Mouse (Mus musculus): Measurements from ENCODE around the gene Mettl7a3. TPM values are rescaled to one million over a fixed set of nuclear protein-coding genes. Genes with fewer than 3 reads are reported as not detected.

The Mettl7a3 gene
- polyA plus RNA-seq (2014; fragmentation: Nextera tagmentation; extraction: Ambion mirVana) = 0.08 and 0.19 TPM in 2 replicates

DNA sequence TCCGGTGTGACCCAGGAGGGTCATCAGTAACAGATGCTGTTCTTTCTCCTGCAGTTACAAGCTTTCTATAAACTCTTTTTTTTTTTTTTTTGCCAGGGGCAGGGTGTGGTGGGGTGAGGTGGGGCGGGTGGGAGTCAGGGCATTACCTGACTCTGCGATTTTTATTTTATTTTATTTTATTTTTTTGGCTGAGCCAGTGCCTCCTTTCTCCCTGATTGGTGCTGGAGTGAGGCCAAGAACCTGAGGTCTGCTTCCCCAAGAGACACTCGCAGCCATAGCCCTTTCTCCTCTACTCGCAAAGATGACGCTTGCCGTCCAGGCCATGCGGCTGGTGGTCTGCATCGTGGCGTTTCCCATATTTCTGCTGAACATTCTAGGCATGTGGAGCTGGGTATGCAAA is at the start of gene Mettl7a3:
TSS of gene Mettl7a3 (plus strand) at position 301 of the 400 bp plus-strand sequence.
- H3K4me1 ChIP-seq (replicated peaks; ENCODE audit: control insufficient read depth, insufficient read depth, low read length) = no peaks in the 10 kb centered on the region
- no peaks in the 10 kb centered on the region for H3K36me3 ChIP-seq (ENCODE audit: control insufficient read depth, insufficient read depth, low read length)
- WGBS = 85% methylated on average over 10 of the region's 10 CpGs
- H3K9ac ChIP-seq (ENCODE audit: low read depth, low read length) = no peak within 1 kb of the TSS
- H3K27me3 ChIP-seq (ENCODE audit: control insufficient read depth, insufficient read depth, low read length) = no peaks in the 10 kb centered on the region
- DNase-seq (ENCODE audit: low spot score) (no peak), ATAC-seq (ENCODE audit: low FRiP score) (no peak)
- no peak within 1 kb of the TSS for H3K4me3 ChIP-seq (ENCODE audit: low read depth, low read length)
- H3K27ac ChIP-seq (ENCODE audit: low read depth, low read length) = no peak within 1 kb of the TSS
- no peak within 1 kb of the TSS for H3K4me2 ChIP-seq (replicated peaks; ENCODE audit: low read depth, low read length)
- H3K9me3 ChIP-seq (ENCODE audit: control insufficient read depth, low read length) = no peaks in the 10 kb centered on the region

DNA sequence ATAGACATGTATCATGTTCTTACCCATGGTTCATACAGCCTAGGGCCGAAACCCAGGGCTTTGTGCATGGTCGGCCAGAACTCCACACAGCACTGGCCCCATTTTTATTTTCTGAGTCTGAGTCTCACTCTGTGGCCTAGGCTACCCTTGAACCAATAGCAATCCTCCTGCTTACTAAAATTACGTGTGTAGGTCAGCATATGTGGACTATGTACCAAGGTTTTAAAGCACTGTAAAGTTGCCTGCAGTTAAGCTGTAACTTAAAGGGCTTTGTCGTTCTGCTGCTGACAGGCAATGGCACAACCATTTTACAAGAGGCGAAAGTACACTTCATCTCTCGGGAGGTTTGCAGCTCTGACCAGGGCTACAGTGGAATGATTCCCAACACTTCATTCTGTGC is 45.7 kb upstream of the Mettl7a3 start:
- Histone ChIP-seq H3K4me3 (ENCODE audit: low read depth, low read length) (no peak overlapping the region), H3K27me3 (ENCODE audit: control insufficient read depth, insufficient read depth, low read length) (no peaks in the 10 kb centered on the region), H3K27ac (ENCODE audit: low read depth, low read length) (no peak overlapping the region), H3K9ac (ENCODE audit: low read depth, low read length) (no peak overlapping the region), H3K4me2 (replicated peaks; ENCODE audit: low read depth, low read length) (no peak overlapping the region), H3K36me3 (ENCODE audit: control insufficient read depth, insufficient read depth, low read length) (no peaks in the 10 kb centered on the region), H3K9me3 (ENCODE audit: control insufficient read depth, low read length) (no peaks in the 10 kb centered on the region), H3K4me1 (replicated peaks; ENCODE audit: control insufficient read depth, insufficient read depth, low read length) (no peaks in the 10 kb centered on the region)
- ATAC-seq (ENCODE audit: low FRiP score) = no peak
- WGBS = 94% methylated on average over 6 of the region's 6 CpGs
- no peak for DNase-seq (ENCODE audit: low spot score)

GRCm38 (mm10) chr15:100290858-100291257 is 43.9 kb upstream of the Mettl7a3 start:
- Histone ChIP-seq H3K9me3 (ENCODE audit: control insufficient read depth, low read length) (no peaks in the 10 kb centered on the region), H3K4me3 (ENCODE audit: low read depth, low read length) (no peak overlapping the region), H3K36me3 (ENCODE audit: control insufficient read depth, insufficient read depth, low read length) (no peaks in the 10 kb centered on the region), H3K27ac (ENCODE audit: low read depth, low read length) (no peak overlapping the region), H3K27me3 (ENCODE audit: control insufficient read depth, insufficient read depth, low read length) (no peaks in the 10 kb centered on the region), H3K4me1 (replicated peaks; ENCODE audit: control insufficient read depth, insufficient read depth, low read length) (no peaks in the 10 kb centered on the region), H3K9ac (ENCODE audit: low read depth, low read length) (no peak overlapping the region), H3K4me2 (replicated peaks; ENCODE audit: low read depth, low read length) (no peak overlapping the region)
- ATAC-seq (ENCODE audit: low FRiP score) (no peak), DNase-seq (ENCODE audit: low spot score) (no peak)
- 78% methylated on average over 5 of the region's 5 CpGs for WGBS

DNA sequence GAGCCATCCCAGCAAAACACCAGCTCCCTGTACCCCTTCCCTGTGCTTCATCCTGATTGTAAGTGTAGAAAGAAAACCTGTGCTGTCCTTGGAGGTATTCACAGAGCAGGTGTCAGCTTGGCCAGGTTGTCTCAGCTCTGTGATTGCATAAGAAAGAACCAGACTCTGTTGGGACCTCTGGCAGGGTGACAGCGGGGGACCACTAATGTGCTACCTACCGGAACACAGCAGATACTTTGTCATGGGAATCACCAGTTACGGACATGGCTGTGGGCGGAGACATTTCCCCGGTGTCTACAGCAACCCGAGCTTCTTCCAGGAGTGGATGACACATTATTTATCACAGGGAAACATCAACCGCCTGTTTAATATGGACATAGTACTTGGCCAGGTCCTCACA is 42.4 kb upstream of the Mettl7a3 start:
- no peak for ATAC-seq (ENCODE audit: low FRiP score)
- H3K9ac ChIP-seq (ENCODE audit: low read depth, low read length) = no peak overlapping the region
- no peak overlapping the region for H3K27ac ChIP-seq (ENCODE audit: low read depth, low read length)
- no peak overlapping the region for H3K4me2 ChIP-seq (replicated peaks; ENCODE audit: low read depth, low read length)
- H3K9me3 ChIP-seq (ENCODE audit: control insufficient read depth, low read length) = no peaks in the 10 kb centered on the region
- no peaks in the 10 kb centered on the region for H3K4me1 ChIP-seq (replicated peaks; ENCODE audit: control insufficient read depth, insufficient read depth, low read length)
- no peak overlapping the region for H3K4me3 ChIP-seq (ENCODE audit: low read depth, low read length)
- 67% methylated on average over 7 of the region's 7 CpGs for WGBS
- no peaks in the 10 kb centered on the region for H3K36me3 ChIP-seq (ENCODE audit: control insufficient read depth, insufficient read depth, low read length)
- no peak for DNase-seq (ENCODE audit: low spot score)
- H3K27me3 ChIP-seq (ENCODE audit: control insufficient read depth, insufficient read depth, low read length) = no peaks in the 10 kb centered on the region

DNA sequence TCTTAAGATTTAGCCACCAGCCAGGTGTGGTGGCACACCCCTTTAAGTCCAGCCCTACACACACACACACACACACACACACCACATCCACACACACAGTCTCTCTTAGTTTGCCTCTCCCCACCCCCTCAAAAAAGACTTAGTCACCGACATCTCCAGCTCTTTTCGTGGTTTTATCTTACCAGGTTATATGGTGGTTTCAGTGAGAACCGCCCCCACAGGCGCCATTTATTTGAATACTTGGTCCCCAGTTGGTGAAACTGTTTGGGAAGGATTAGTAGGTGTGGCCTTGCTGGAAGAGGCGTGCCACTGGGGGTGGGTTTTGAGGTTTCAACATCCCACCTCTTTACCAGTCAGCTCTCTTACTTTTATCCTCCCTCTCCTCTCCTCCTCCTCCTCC is 36.9 kb upstream of the Mettl7a3 start:
- Histone ChIP-seq H3K27me3 (ENCODE audit: control insufficient read depth, insufficient read depth, low read length) (no peaks in the 10 kb centered on the region), H3K36me3 (ENCODE audit: control insufficient read depth, insufficient read depth, low read length) (no peaks in the 10 kb centered on the region), H3K4me2 (replicated peaks; ENCODE audit: low read depth, low read length) (no peak overlapping the region), H3K4me3 (ENCODE audit: low read depth, low read length) (no peak overlapping the region), H3K9me3 (ENCODE audit: control insufficient read depth, low read length) (no peaks in the 10 kb centered on the region), H3K4me1 (replicated peaks; ENCODE audit: control insufficient read depth, insufficient read depth, low read length) (no peaks in the 10 kb centered on the region), H3K9ac (ENCODE audit: low read depth, low read length) (no peak overlapping the region), H3K27ac (ENCODE audit: low read depth, low read length) (no peak overlapping the region)
- DNase-seq (ENCODE audit: low spot score) (no peak), ATAC-seq (ENCODE audit: low FRiP score) (no peak)
- WGBS = 86% methylated on average over 5 of the region's 5 CpGs

DNA sequence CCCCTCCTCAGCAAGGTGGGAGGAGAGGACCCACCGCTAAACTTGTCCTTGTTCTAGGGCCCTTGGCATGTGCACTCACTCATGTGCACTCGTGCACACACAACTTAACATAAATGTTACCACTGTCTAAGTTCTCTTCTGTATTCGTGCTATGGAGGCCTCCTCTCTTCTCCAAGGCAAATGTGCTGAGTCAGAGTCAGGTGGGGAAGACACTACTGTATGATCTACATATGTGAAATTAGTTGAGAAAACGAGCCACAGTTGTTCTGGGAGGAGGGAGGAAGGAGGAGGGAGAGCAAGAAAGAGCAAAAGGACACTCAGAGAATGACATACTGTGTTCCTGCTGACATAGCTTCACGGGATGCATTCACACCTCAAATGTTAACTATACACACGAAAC is 34.2 kb upstream of the Mettl7a3 start:
- H3K9me3 ChIP-seq (ENCODE audit: control insufficient read depth, low read length) = no peaks in the 10 kb centered on the region
- no peaks in the 10 kb centered on the region for H3K27me3 ChIP-seq (ENCODE audit: control insufficient read depth, insufficient read depth, low read length)
- no peaks in the 10 kb centered on the region for H3K4me1 ChIP-seq (replicated peaks; ENCODE audit: control insufficient read depth, insufficient read depth, low read length)
- 83% methylated on average over 6 of the region's 6 CpGs for WGBS
- no peak overlapping the region for H3K4me3 ChIP-seq (ENCODE audit: low read depth, low read length)
- no peak overlapping the region for H3K9ac ChIP-seq (ENCODE audit: low read depth, low read length)
- H3K4me2 ChIP-seq (replicated peaks; ENCODE audit: low read depth, low read length) = no peak overlapping the region
- ATAC-seq (ENCODE audit: low FRiP score) (no peak), DNase-seq (ENCODE audit: low spot score) (no peak)
- H3K36me3 ChIP-seq (ENCODE audit: control insufficient read depth, insufficient read depth, low read length) = no peaks in the 10 kb centered on the region
- H3K27ac ChIP-seq (ENCODE audit: low read depth, low read length) = no peak overlapping the region

GRCm38 (mm10) chr15:100301556-100301955 is 33.2 kb upstream of the Mettl7a3 start:
- H3K9me3 ChIP-seq (ENCODE audit: control insufficient read depth, low read length) = no peaks in the 10 kb centered on the region
- no peaks in the 10 kb centered on the region for H3K36me3 ChIP-seq (ENCODE audit: control insufficient read depth, insufficient read depth, low read length)
- WGBS = 75% methylated on average over 15 of the region's 15 CpGs
- ATAC-seq (ENCODE audit: low FRiP score) (no peak), DNase-seq (ENCODE audit: low spot score) (no peak)
- no peaks in the 10 kb centered on the region for H3K4me1 ChIP-seq (replicated peaks; ENCODE audit: control insufficient read depth, insufficient read depth, low read length)
- no peak overlapping the region for H3K4me2 ChIP-seq (replicated peaks; ENCODE audit: low read depth, low read length)
- H3K27me3 ChIP-seq (ENCODE audit: control insufficient read depth, insufficient read depth, low read length) = no peaks in the 10 kb centered on the region
- no peak overlapping the region for H3K9ac ChIP-seq (ENCODE audit: low read depth, low read length)
- no peak overlapping the region for H3K27ac ChIP-seq (ENCODE audit: low read depth, low read length)
- no peak overlapping the region for H3K4me3 ChIP-seq (ENCODE audit: low read depth, low read length)

GRCm38 (mm10) chr15:100303428-100304018 is 31.2 kb upstream of the Mettl7a3 start:
- H3K9me3 ChIP-seq (ENCODE audit: control insufficient read depth, low read length) = no peaks in the 10 kb centered on the region

More at GRCm38 (mm10) chr15:100303428-100304018, 31.2 kb upstream of the Mettl7a3 start:
- WGBS = 57% methylated on average over 8 of the region's 8 CpGs
- no peaks in the 10 kb centered on the region for H3K27me3 ChIP-seq (ENCODE audit: control insufficient read depth, insufficient read depth, low read length)
- no peak overlapping the region for H3K27ac ChIP-seq (ENCODE audit: low read depth, low read length)
- H3K9ac ChIP-seq (ENCODE audit: low read depth, low read length) = no peak overlapping the region
- no peaks in the 10 kb centered on the region for H3K36me3 ChIP-seq (ENCODE audit: control insufficient read depth, insufficient read depth, low read length)
- no peak overlapping the region for H3K4me3 ChIP-seq (ENCODE audit: low read depth, low read length)
- no peak for DNase-seq (ENCODE audit: low spot score)
- H3K4me2 ChIP-seq (replicated peaks; ENCODE audit: low read depth, low read length) = no peak overlapping the region; the same call in 1 of the 2 replicates
- ATAC-seq (ENCODE audit: low FRiP score) = no peak
- H3K4me1 ChIP-seq (replicated peaks; ENCODE audit: control insufficient read depth, insufficient read depth, low read length) = no peaks in the 10 kb centered on the region

All from hindbrain, embryonic 11.5 days (tissue).